Mouse (Mus musculus) thymus, adult 18-20 months (tissue): Measurements from ENCODE around the gene Atxn10.

ENCODE experiments used
- DNase-seq, 2 experiments: peaks; one replicate each; pipeline ENCODE4 v3.0.0; 2022; ENCODE audit warnings: mixed read lengths in 2 of 2

Atxn10 gene

GRCm38 (mm10) chr15:85336301-85336991, 401 bp downstream of the Atxn10 start:
- peak; percentile 67 to 68 for DNase-seq

- no peak for DNase-seq
Measured at GRCm38 (mm10) chr15:85337219-85337618, 1.2 kb downstream of the Atxn10 start.

GRCm38 (mm10) chr15:85337979-85338378, 1.9 kb downstream of the Atxn10 start:
- no peak for DNase-seq

- no peak for DNase-seq
Measured at GRCm38 (mm10) chr15:85342246-85342645, 6.2 kb downstream of the Atxn10 start.

GRCm38 (mm10) chr15:85344673-85345072, 8.6 kb downstream of the Atxn10 start:
- no peak for DNase-seq

- DNase-seq, result no peak
Measured at GRCm38 (mm10) chr15:85347058-85347700, 11.1 kb downstream of the Atxn10 start.

- no peak for DNase-seq
Measured at GRCm38 (mm10) chr15:85350144-85350543, 14.1 kb downstream of the Atxn10 start.

GRCm38 (mm10) chr15:85354060-85354459, 18.0 kb downstream of the Atxn10 start:
- no peak for DNase-seq

GRCm38 (mm10) chr15:85356112-85356511, 20.1 kb downstream of the Atxn10 start:
- no peak for DNase-seq

GRCm38 (mm10) chr15:85357465-85358225, 21.6 kb downstream of the Atxn10 start:
- DNase-seq, result no peak

- no peak for DNase-seq
Measured at GRCm38 (mm10) chr15:85359483-85359882, 23.4 kb downstream of the Atxn10 start.

GRCm38 (mm10) chr15:85359901-85360300, 23.9 kb downstream of the Atxn10 start:
- no peak for DNase-seq

GRCm38 (mm10) chr15:85364366-85364765, 28.3 kb downstream of the Atxn10 start:
- no peak for DNase-seq

GRCm38 (mm10) chr15:85366938-85367337, 30.9 kb downstream of the Atxn10 start:
- DNase-seq, result no peak

- DNase-seq, result no peak
Measured at GRCm38 (mm10) chr15:85369765-85370164, 33.7 kb downstream of the Atxn10 start.

- DNase-seq, result no peak
Measured at GRCm38 (mm10) chr15:85373125-85373524, 37.1 kb downstream of the Atxn10 start.

GRCm38 (mm10) chr15:85383477-85383876, 47.4 kb downstream of the Atxn10 start:
- no peak for DNase-seq

GRCm38 (mm10) chr15:85388696-85389095, 52.7 kb downstream of the Atxn10 start:
- no peak for DNase-seq

GRCm38 (mm10) chr15:85389915-85390314, 53.9 kb downstream of the Atxn10 start:
- DNase-seq, result no peak

- no peak for DNase-seq
Measured at GRCm38 (mm10) chr15:85395360-85395759, 59.3 kb downstream of the Atxn10 start.

- peak in 1 of 2 experiments; percentile 31 for DNase-seq
Measured at GRCm38 (mm10) chr15:85401926-85402325, 65.9 kb downstream of the Atxn10 start.

- DNase-seq, result peak in 1 of 2 experiments; percentile 34
Measured at GRCm38 (mm10) chr15:85403256-85403731, 67.2 kb downstream of the Atxn10 start.

GRCm38 (mm10) chr15:85404739-85405138, 68.7 kb downstream of the Atxn10 start:
- no peak for DNase-seq

- no peak for DNase-seq
Measured at GRCm38 (mm10) chr15:85405567-85405966, 69.5 kb downstream of the Atxn10 start.
